Mouse (Mus musculus) thymus, adult 2 months (tissue): ENCODE measurements around the gene Otud6a. TPM values are rescaled to one million over a fixed set of nuclear protein-coding genes. Genes with fewer than 3 reads are reported as not detected.

Experiments used
- DNase-seq: peaks from one replicate; pipeline ENCODE4 v3.0.0; 2021
- H3K27ac ChIP-seq: fragments of 200-500 bp; 2 replicates; pipeline ENCODE4 v1.5.1; 2012; ENCODE audit warnings: low read length, control low read depth; ENCODE audit not compliant: control insufficient read depth, insufficient read depth
- H3K27me3 ChIP-seq: fragments of 200-500 bp; 2 replicates; pipeline ENCODE4 v1.6.1; 2012; ENCODE audit warnings: mild to moderate bottlenecking, low read length, moderate library complexity, mixed read lengths; ENCODE audit not compliant: control insufficient read depth, insufficient read depth
- H3K36me3 ChIP-seq: fragments of 200-500 bp; 2 replicates; pipeline ENCODE4 v1.6.1; 2012; ENCODE audit warnings: mild to moderate bottlenecking, low read length, moderate library complexity; ENCODE audit not compliant: control insufficient read depth, insufficient read depth
- H3K4me1 ChIP-seq: fragments of 200-500 bp; replicated peaks from 2 replicates; pipeline ENCODE4 v1.6.1; 2012; ENCODE audit warnings: low read length; ENCODE audit not compliant: control insufficient read depth, insufficient read depth
- H3K4me3 ChIP-seq: fragments of 200-500 bp; 2 replicates; pipeline ENCODE4 v1.5.1; 2012; ENCODE audit warnings: mild to moderate bottlenecking, low read length, control low read depth, moderate library complexity; ENCODE audit not compliant: control insufficient read depth, insufficient read depth
- CTCF ChIP-seq: fragments of 200-500 bp; IDR thresholded peaks from 2 replicates; pipeline ENCODE4 v1.5.1; 2012; ENCODE audit warnings: mild to moderate bottlenecking, control low read depth, low read length, moderate library complexity, borderline replicate concordance; ENCODE audit not compliant: control insufficient read depth, poor library complexity, insufficient read depth; ENCODE audit errors: extremely low read depth
- POLR2A ChIP-seq: fragments of 200-500 bp; IDR thresholded peaks from 2 replicates; pipeline ENCODE4 v1.6.1; 2012; ENCODE audit warnings: mild to moderate bottlenecking, low read length, control low read depth, moderate library complexity; ENCODE audit not compliant: control insufficient read depth, poor library complexity, insufficient read depth; ENCODE audit errors: extremely low read depth
- WGBS: fragments of 180-500 bp; shearing (Covaris S2); methylation state at CpG from one replicate; pipeline ENCODE4 v1.1.7; 2018; 5-methylcytosine and 5-hydroxymethylcytosine counted together
- polyA plus RNA-seq: library from polyadenylated mRNA; depleted of rRNA; stranded (reverse); fragments of >200 nt; gene quantifications from 2 replicates; pipeline ENCODE4 v1.2.3, GENCODE M21; 2012; rRNA removed

The Otud6a gene
- polyA plus RNA-seq, 1 experiment: not detected

DNA sequence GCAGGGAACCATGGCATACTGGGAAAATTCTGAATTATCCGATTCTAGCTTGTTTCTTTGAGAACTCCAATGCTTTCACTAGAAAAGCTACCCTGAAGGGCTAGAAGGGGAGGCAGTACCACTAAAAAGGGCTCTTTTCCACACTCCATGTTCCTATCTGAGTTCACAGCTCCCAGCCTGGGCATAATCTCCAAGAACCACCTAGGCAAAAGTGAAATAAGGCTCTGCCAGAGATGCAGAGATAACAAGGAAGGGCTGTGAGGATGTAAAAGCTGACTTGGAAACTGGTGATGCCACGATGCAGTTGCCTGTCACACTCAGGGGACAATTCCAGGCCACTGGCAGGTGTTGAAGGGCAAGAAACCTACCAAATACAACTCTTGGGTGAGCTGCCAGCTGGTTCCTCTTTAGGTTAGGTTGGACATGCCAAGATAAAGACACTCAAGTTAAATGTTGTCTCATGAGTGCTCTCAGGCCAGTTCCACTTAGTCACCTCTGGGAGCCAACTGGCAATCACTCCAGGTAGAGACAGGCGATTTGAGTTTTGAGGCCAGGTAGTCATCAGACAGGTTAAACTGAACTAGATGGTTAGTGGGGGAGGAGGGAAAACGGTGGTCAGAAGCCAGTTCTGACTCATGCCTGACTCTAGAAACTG lies 46.9 kb downstream of the Otud6a start:
- Histone ChIP-seq H3K27ac (no peak overlapping the region), H3K4me1 (no peaks in the 10 kb centered on the region), H3K36me3 (no peaks in the 10 kb centered on the region), H3K27me3 (no peaks in the 10 kb centered on the region), H3K4me3 (no peak overlapping the region)
- WGBS: 72% methylated on average over 4 of the region's 4 CpGs
- DNase-seq: no peak
- TF ChIP-seq CTCF (no peak), POLR2A (no peak)

Other genes starting within 250 kb of the Otud6a start
- gene Awat2, start 13.7 kb downstream of the Otud6a start, polyA plus RNA-seq: 0.88 and 0.93 TPM in 2 replicates
- 19.8 and 24.2 TPM in 2 replicates for gene Igbp1, start 65.3 kb downstream of the Otud6a start, polyA plus RNA-seq
- 0.09 TPM in 1 of 2 replicates, not detected in the other for gene Dgat2l6, start 95.8 kb downstream of the Otud6a start, polyA plus RNA-seq
- gene Awat1, start 143.2 kb downstream of the Otud6a start, polyA plus RNA-seq: 0.14 and 0.16 TPM in 2 replicates
- gene P2ry4, start 165.9 kb downstream of the Otud6a start, polyA plus RNA-seq: 0.04 and 0.14 TPM in 2 replicates
- gene Arr3, start 176.5 kb downstream of the Otud6a start, polyA plus RNA-seq: not detected in 2 replicates
- gene Kif4, start 196.7 kb downstream of the Otud6a start, polyA plus RNA-seq: 6.3 and 9.0 TPM in 2 replicates
- 16.8 and 20.6 TPM in 2 replicates for gene Pdzd11, start 197.6 kb downstream of the Otud6a start, polyA plus RNA-seq